Mouse (Mus musculus): ENCODE measurements around the gene Spaca5.
A peak's percentile ranks its signal among the peaks of the same experiment; 100 is the strongest.

Spaca5 gene

DNA sequence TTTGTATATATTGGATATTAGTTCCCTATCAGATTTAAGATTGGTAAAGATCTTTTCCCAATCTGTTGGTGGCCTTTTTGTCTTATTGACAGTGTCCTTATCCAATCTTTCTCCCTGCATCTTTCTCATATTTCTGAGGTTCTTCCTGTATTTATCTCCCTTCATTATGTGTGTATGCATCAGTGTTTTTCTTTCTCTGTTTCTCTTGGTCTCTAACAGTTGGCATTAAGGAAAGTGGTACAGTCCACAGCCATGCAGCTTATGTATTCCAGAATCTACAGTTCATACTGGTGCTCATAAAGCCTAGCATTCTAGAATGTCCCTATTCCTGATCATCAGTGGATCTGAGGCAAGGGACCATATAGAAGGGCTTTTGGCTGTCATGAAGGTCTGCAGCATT is at the start of gene Spaca5:
TSS of gene Spaca5 (plus strand) at position 301 of the 400 bp plus-strand sequence.
- no peak for DNase-seq

DNA sequence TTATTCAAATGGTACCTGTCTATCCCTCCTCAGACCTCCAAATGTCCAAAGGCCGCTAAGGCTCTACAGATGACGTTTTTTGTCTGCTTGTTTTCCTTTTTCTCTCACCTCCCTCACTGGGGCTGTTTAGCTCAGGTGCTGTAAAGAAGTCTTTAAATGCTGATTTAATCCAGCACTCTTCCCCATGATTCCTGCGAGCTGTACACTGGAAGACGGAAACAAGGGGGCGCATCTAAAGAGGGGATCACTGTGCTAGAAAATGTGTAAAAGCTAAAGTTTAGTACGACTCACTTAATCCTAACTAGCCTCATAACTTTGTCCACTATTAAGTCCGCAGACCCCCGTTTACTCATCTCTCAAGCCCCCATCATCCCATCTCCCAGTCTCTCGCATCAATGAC is 6.7 kb upstream of the Spaca5 start:
- DNase-seq, result no peak

DNA sequence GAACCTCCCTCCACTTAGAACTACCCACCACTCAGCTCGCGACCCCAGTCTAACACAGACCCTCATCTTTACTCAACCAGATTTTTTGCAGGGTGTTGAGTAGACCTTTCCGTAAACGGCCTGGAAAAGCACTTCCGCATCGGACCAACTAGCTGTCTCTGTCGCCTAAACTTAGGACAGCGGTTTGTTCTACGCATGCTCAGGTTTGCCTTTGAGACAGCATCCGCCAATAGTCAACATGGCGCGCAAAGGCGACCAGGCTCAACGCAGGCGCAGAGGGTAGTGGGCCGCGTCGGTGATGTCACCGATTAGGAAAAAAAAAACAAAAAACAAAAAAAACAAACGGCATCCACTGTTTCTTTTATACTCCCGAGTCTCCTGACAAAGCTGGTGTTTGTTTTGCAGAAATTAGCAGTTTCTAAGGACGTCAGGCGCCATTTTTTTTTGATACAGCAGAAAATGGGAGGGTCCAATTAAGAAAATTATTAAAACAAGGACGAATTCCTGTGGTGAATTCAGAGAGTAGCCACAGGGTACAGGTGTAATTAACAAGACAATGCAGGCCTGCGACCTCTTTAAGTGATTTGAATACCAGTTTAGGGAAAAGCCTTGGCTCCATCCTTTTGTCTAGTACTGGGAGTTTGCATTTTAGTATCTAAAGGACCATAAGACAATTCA is 6.2 kb upstream of the Spaca5 start, which contains the start of gene Zfp182:
TSS of gene Zfp182 (minus strand) at position 451 of the 678 bp plus-strand sequence.
- peak; percentile 85 for DNase-seq

DNA sequence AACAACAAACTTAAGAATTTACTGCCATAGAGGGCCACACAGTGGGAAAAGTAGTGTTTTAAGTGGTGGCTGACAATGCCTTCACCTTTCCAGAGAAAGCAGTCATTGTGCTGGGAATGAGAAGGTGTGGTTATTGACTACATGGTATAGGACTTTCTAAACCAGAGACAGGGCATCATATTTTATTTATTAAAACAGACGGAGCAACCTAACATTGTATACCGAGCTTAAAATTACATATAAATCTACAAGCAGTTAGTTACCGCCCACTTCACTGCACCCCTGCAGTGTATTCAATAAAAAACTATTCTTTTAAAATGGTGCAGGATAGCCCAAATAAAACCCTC is 5.7 kb upstream of the Spaca5 start:
- no peak for DNase-seq

DNA sequence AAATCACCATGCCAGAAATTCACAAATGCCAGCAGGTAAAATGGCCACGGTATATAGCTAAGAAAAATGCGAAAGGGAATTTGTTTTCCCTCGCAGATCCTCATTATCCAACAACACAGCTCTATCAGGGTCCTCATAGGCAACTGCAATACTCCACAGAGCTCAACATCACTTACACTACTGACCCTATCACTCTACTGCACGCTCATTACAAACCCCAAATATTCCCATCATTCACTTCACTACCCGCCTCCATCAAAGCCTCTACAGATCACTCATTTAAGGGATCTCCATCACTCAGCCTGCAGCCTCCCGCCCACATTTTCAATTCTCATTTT is 20.4 kb downstream of the Spaca5 start:
- DNase-seq, result no peak

DNA sequence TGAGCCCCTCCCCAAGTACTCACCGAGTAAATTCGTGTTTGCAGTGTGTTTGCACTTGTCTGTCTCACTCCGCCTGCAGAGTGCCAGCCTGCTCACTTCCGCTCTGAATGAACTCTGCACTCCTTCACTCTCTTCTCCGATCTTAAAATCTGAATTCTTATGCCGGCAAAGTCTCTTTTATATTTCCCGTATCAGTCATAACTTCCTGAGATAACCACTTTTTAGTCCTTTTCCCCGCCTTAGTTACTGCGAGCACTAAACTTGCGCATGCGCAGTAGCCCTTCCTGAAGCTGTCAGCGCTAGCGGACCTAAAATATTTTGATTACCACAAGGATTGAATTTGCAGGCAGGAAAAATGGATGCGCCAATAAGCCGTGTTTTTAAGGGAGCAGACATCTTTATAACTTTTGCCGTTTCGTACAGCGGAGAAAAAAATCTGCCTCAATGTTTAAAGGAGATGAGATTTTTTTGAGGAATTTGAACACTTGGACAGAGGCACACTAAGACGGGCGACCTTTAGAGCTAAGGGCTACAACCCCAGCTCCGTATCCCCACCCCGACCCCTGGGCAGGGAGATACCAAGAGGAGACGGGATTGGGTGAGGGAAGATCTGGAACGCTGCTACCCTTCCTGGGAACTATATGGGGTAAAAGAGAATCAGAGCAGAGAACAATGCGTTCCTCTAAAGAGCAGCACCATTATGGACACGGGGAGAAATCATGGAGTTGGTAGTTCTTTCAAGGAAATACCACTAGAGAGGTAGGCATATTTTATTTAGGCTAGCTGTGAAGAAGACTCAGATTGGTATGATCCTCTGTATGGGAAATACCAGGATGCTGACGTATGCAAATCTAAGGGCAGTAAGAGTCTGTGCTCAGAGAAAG is 21.0 kb downstream of the Spaca5 start, which contains the start of gene Zfp300:
TSS of gene Zfp300 (minus strand) at position 545 of the 884 bp plus-strand sequence.
- DNase-seq, result peak; percentile 77

DNA sequence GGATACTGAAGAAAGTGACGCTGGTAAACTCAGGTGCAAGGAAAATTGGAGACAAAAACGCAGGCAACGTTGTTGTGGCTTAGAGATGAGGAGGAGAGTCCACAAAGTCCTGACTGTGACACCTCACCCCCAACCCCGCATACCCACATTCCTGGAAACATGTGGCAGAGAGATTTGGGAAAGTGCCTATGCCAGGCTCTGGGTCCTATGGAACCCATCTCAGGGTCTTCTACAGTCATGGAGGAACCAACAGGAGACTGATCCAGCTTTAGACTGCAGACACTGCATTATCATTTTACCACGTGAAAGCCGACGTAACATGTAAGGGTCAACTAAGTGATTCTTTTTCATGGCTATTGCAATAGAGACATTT is 21.6 kb downstream of the Spaca5 start:
- no peak for DNase-seq

DNA sequence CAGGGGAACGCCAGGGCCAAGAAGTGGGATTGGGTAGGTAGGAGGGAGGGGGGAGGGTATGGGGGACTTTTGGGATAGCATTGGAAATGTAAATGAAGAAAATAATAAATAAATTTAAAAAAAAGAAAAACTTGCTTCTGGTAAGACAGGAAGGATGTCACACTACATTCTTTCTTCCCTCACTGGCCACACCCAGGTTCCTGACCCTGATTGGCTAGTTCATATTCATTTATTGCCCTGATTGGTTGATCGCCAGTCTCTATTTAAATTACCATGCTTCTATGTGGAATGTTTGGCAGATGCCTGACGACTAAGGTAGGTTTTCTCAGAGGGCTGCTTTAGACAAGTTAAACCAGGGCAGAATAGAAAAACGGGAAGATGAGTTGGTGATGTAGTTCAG is 47.3 kb downstream of the Spaca5 start, which contains the start of gene Ssxa1:
TSS of gene Ssxa1 (plus strand) at position 301 of the 400 bp plus-strand sequence.
- DNase-seq, result no peak
